In the genomic region with DNA sequence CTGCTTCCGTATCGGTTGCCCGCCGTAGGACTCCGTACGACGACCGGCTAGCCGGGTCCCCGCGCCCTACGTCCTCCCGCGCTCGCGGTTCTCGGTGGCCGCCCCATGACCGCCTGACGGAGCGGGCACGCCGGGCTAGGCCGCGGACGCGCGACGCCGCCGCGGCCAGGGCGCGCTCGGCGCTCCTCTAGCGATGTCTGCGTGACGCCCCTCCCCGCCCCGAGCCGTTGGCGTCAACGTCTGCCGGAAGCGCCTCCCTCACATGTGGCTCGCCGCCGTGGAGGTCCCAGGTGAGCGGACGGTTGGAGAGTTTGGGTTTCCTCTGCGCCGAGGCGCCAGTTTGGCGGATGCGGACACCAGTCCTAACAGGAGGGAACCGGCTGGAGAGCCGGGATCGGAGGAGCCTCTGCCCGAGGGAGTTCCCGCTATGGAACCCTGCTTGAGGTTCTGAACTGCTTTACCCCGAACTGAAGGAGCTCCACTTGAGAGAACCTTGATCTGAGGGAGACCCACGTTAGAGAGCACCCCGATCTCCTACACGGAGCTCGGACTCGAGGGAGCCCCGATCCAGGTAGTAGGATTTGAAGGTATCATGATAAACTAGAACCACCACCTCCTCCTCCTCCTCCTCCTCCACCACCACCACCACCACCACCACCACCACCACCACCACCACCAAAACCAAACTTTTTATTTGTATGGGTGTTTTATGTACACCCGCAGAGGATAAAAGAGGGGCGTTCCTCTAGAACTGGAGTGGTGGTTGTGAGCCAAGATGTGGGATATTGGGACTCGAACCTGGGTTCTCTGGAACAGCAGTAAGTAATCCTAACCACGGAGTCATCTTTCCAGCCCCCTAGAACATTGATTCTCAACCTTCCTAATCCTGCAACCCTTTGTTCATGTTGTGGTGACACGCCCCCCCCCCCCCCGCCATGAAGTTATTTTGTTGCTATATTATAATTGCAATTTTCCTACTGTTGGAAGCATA, we compare ENCODE assay signal across 8 mouse cellular contexts. TPM values are rescaled to one million over a fixed set of nuclear protein-coding genes. Genes with fewer than 3 reads are reported as not detected.
DNase-seq lines count a peak whose midpoint lies in the region; ATAC-seq and TF ChIP-seq lines count a peak whose summit lies in the region.

A gene (minus strand): TSS at position 161 of the 991 bp plus-strand sequence.
A gene (plus strand): TSS at position 272 of the 991 bp plus-strand sequence.

- H3K36me3 ChIP-seq in CH12.LX (replicated peaks in 1 of 2; ENCODE audit: control insufficient read depth in 1 of 2, insufficient read depth in 1 of 2, low read length in 1 of 2) = peaks cover 12 to 49% of the 10 kb centered on the region in 2 experiments
- peaks cover 36% of the 10 kb centered on the region for H3K36me3 ChIP-seq in forebrain, embryonic 10.5 days (replicated peaks)
- peaks cover 9% of the 10 kb centered on the region for H3K36me3 ChIP-seq in heart, embryonic 15.5 days
- H3K36me3 ChIP-seq in liver, embryonic 13.5 days = peaks cover 31% of the 10 kb centered on the region
- peaks cover 4% of the 10 kb centered on the region for H3K36me3 ChIP-seq in stomach, embryonic 14.5 days (ENCODE audit: control insufficient read depth, insufficient read depth, low read length)

- DNase-seq in CH12.LX (ENCODE audit: extremely low read depth) = peak; percentile 88
- peak; percentile 70 for DNase-seq in c-Kit-positive CD71-negative TER-119-negative erythroid progenitor cells, embryonic 14.5 days (ENCODE audit: low read depth)
- peak; percentile 90 for DNase-seq in forebrain, embryonic 10.5 days (ENCODE audit: extremely low spot score, low spot score)
- peak; percentile 96 for DNase-seq in kidney, postnatal 14 days
- DNase-seq in liver, embryonic 13.5 days = peak; percentile 89
- peak; percentile 87 to 90 for DNase-seq in natural killer cell, adult 2 months (ENCODE audit: low spot score in 2 of 2)

- H3K79me2 ChIP-seq in CH12.LX (replicated peaks; ENCODE audit: control insufficient read depth, extremely low read depth, insufficient read depth, poor library complexity, severe bottlenecking) = peaks cover 59% of the 10 kb centered on the region

- peak within 1 kb of the TSS; percentile 78 for H3K27ac ChIP-seq in CH12.LX (ENCODE audit: insufficient read depth, low read depth)
- peak within 1 kb of the TSS; percentile 98 for H3K27ac ChIP-seq in forebrain, embryonic 10.5 days
- peak within 1 kb of the TSS; percentile 88 for H3K27ac ChIP-seq in heart, embryonic 15.5 days
- peak within 1 kb of the TSS; percentile 89 for H3K27ac ChIP-seq in liver, embryonic 13.5 days
- H3K27ac ChIP-seq in stomach, embryonic 14.5 days (ENCODE audit: low read length) = peak within 1 kb of the TSS; percentile 88

- H3K9ac ChIP-seq in CH12.LX (ENCODE audit: insufficient read depth, low read depth) = peak within 1 kb of the TSS; percentile 91
- peak within 1 kb of the TSS; percentile 69 for H3K9ac ChIP-seq in heart, embryonic 15.5 days
- peak within 1 kb of the TSS; percentile 93 for H3K9ac ChIP-seq in liver, embryonic 13.5 days
- peak within 1 kb of the TSS; percentile 87 for H3K9ac ChIP-seq in stomach, embryonic 14.5 days (replicated peaks; ENCODE audit: low read depth, low read length)

- TF ChIP-seq CTCF in CH12.LX (conservative IDR thresholded peaks at IDR 0.05 in 1 of 2, IDR thresholded peaks at IDR 0.05 in 1 of 2; ENCODE audit: low read depth in 2 of 2, low read length in 2 of 2) = no peak

- WGBS in forebrain, embryonic 10.5 days = under 1% methylated on average over 74 of the region's 74 CpGs
- WGBS in heart, embryonic 15.5 days = 1% methylated on average over 73 of the region's 74 CpGs
- under 1% methylated on average over 71 of the region's 74 CpGs for WGBS in liver, embryonic 13.5 days (ENCODE audit: insufficient replicate concordance)
- WGBS in stomach, embryonic 14.5 days = under 1% methylated on average over 57 of the region's 74 CpGs

- TF ChIP-seq EP300 in CH12.LX (IDR thresholded peaks at IDR 0.05; ENCODE audit: low read length) = no peak

- peak; percentile 90 for ATAC-seq in heart, embryonic 15.5 days (replicated peaks; ENCODE audit: insufficient number of reproducible peaks, insufficient read depth, low FRiP score, low read depth)
- ATAC-seq in liver, embryonic 13.5 days (ENCODE audit: low read depth) = peak; percentile 82
- peak; percentile 92 for ATAC-seq in stomach, embryonic 14.5 days (ENCODE audit: insufficient number of reproducible peaks, insufficient read depth, low FRiP score, low read depth)

- peaks cover 7 to 51% of the 10 kb centered on the region in 2 experiments; a peak in 3 of 4 replicates for H3K4me1 ChIP-seq in CH12.LX (ENCODE audit: control insufficient read depth in 1 of 2, insufficient read depth in 2 of 2)
- H3K4me1 ChIP-seq in forebrain, embryonic 10.5 days = peaks cover 40% of the 10 kb centered on the region
- H3K4me1 ChIP-seq in heart, embryonic 15.5 days (replicated peaks) = peaks cover 29% of the 10 kb centered on the region
- H3K4me1 ChIP-seq in liver, embryonic 13.5 days (replicated peaks) = peaks cover 55% of the 10 kb centered on the region
- peaks cover 19% of the 10 kb centered on the region for H3K4me1 ChIP-seq in stomach, embryonic 14.5 days (ENCODE audit: control insufficient read depth, insufficient read depth, low read length)

- in situ Hi-C loops in CH12.LX (cut with MboI; ENCODE audit: low pct_ligation_motif_present, low pct_unique_long_range_greater_than_20kb, low sequenced_read_pairs) = no loop called here

- no peaks in the 10 kb centered on the region for H3K27me3 ChIP-seq in CH12.LX (replicated peaks)
- H3K27me3 ChIP-seq in forebrain, embryonic 10.5 days (ENCODE audit: poor library complexity, severe bottlenecking) = no peaks in the 10 kb centered on the region
- no peaks in the 10 kb centered on the region for H3K27me3 ChIP-seq in heart, embryonic 15.5 days
- no peaks in the 10 kb centered on the region for H3K27me3 ChIP-seq in liver, embryonic 13.5 days
- H3K27me3 ChIP-seq in stomach, embryonic 14.5 days (ENCODE audit: control insufficient read depth, insufficient read depth, low read length) = no peaks in the 10 kb centered on the region

- peak within 1 kb of the TSS; percentile 94 for H3K4me2 ChIP-seq in CH12.LX (ENCODE audit: insufficient read depth, low read depth, poor library complexity, severe bottlenecking)
- peak within 1 kb of the TSS; percentile 80 for H3K4me2 ChIP-seq in heart, embryonic 15.5 days
- H3K4me2 ChIP-seq in liver, embryonic 13.5 days = peak within 1 kb of the TSS; percentile 89
- H3K4me2 ChIP-seq in stomach, embryonic 14.5 days (replicated peaks; ENCODE audit: low read depth, low read length) = peak within 1 kb of the TSS; percentile 79

- no peak for TF ChIP-seq RAD21 in CH12.LX (IDR thresholded peaks at IDR 0.05; ENCODE audit: low read depth, low read length)

- H3K9me3 ChIP-seq in CH12.LX (replicated peaks; ENCODE audit: low read length) = no peaks in the 10 kb centered on the region
- H3K9me3 ChIP-seq in forebrain, embryonic 10.5 days = no peaks in the 10 kb centered on the region
- no peaks in the 10 kb centered on the region for H3K9me3 ChIP-seq in heart, embryonic 15.5 days (replicated peaks)
- no peaks in the 10 kb centered on the region for H3K9me3 ChIP-seq in liver, embryonic 13.5 days (replicated peaks)
- H3K9me3 ChIP-seq in stomach, embryonic 14.5 days (ENCODE audit: control insufficient read depth, low read depth, low read length) = no peaks in the 10 kb centered on the region

- dilution Hi-C loops in CH12.LX (cut with MboI; ENCODE audit: extremely low pct_ligation_motif_present, extremely low pct_unique_long_range_greater_than_20kb, low sequenced_read_pairs) = no loop called here

- TF ChIP-seq POLR2A in CH12.LX (IDR thresholded peaks at IDR 0.05; ENCODE audit: low read depth, low read length) = peak; percentile 85

- peak within 1 kb of the TSS; percentile 74 to 97 (median 91) for H3K4me3 ChIP-seq in CH12.LX (replicated peaks in 1 of 3; ENCODE audit: low read depth in 2 of 3, low read length in 2 of 3, poor library complexity in 1 of 3)
- peak within 1 kb of the TSS; percentile 87 for H3K4me3 ChIP-seq in forebrain, embryonic 10.5 days
- H3K4me3 ChIP-seq in heart, embryonic 15.5 days = peak within 1 kb of the TSS; percentile 65
- peak within 1 kb of the TSS; percentile 88 for H3K4me3 ChIP-seq in liver, embryonic 13.5 days (replicated peaks)
- H3K4me3 ChIP-seq in stomach, embryonic 14.5 days (ENCODE audit: low read depth, low read length) = peak within 1 kb of the TSS; percentile 86

TF ChIP-seq in CH12.LX, 34 proteins besides CTCF, POLR2A, EP300 and RAD21 (continues in another document):
- TF ChIP-seq ELF1 (IDR thresholded peaks at IDR 0.05; ENCODE audit: low read depth, low read length) (peak; percentile 92), CHD1 (IDR thresholded peaks at IDR 0.05; ENCODE audit: low read depth, low read length) (no peak), MAFK (IDR thresholded peaks at IDR 0.05; ENCODE audit: insufficient replicate concordance, low read length) (no peak), MAX (IDR thresholded peaks at IDR 0.05; ENCODE audit: low read length) (peak; percentile 93), RCOR1 (conservative IDR thresholded peaks at IDR 0.05; ENCODE audit: low read depth, low read length) (no peak), ZNF384 (IDR thresholded peaks at IDR 0.05; ENCODE audit: low read depth, low read length) (no peak), SIN3A (IDR thresholded peaks at IDR 0.05; ENCODE audit: low read length) (peak; percentile 99), USF1 (IDR thresholded peaks at IDR 0.05; ENCODE audit: low read depth, low read length) (peak; percentile 19; the same call in 1 of the 2 replicates), JUN (IDR thresholded peaks at IDR 0.05; ENCODE audit: insufficient read depth, low read depth, low read length) (no peak)

RNA-seq across cellular contexts. Expression of the first gene that starts in this region (rescaled TPM):
- 54.2 and 62.2 TPM in 2 replicates for total RNA-seq in CH12.LX (2012; rRNA removed)
- 68.1 and 75.8 TPM in 2 replicates for total RNA-seq in CH12.LX (2014; rRNA removed)
- polyA plus RNA-seq in CH12.LX (2012; ENCODE audit: insufficient read length, low read depth) = 53.9 and 63.0 TPM in 2 replicates
- 47.6 and 48.8 TPM in 2 replicates for polyA plus RNA-seq in forebrain, embryonic 10.5 days (2016; fragmentation: Nextera tagmentation; extraction: Ambion mirVana)
- 20.3 and 28.9 TPM in 2 replicates for polyA plus RNA-seq in heart, embryonic 15.5 days (2015; fragmentation: Nextera tagmentation; extraction: Ambion mirVana)
- 28.6 and 29.9 TPM in 2 replicates for polyA plus RNA-seq in liver, embryonic 13.5 days (2015; fragmentation: Nextera tagmentation; extraction: Ambion mirVana)
- 43.8 and 50.4 TPM in 2 replicates for polyA plus RNA-seq in stomach, embryonic 14.5 days (2014; fragmentation: Nextera tagmentation; extraction: Ambion mirVana)

RNA-seq across cellular contexts. Expression of the second gene that starts in this region (rescaled TPM):
- 26.4 and 33.7 TPM in 2 replicates for total RNA-seq in CH12.LX (2012; rRNA removed)
- total RNA-seq in CH12.LX (2014; rRNA removed) = 32.4 and 33.9 TPM in 2 replicates
- 22.7 and 27.9 TPM in 2 replicates for polyA plus RNA-seq in CH12.LX (2012; ENCODE audit: insufficient read length, low read depth)
- 8.8 and 9.0 TPM in 2 replicates for polyA plus RNA-seq in forebrain, embryonic 10.5 days (2016; fragmentation: Nextera tagmentation; extraction: Ambion mirVana)
- 2.3 and 3.5 TPM in 2 replicates for polyA plus RNA-seq in heart, embryonic 15.5 days (2015; fragmentation: Nextera tagmentation; extraction: Ambion mirVana)
- polyA plus RNA-seq in liver, embryonic 13.5 days (2015; fragmentation: Nextera tagmentation; extraction: Ambion mirVana) = 2.5 and 4.0 TPM in 2 replicates
- 7.3 and 8.0 TPM in 2 replicates for polyA plus RNA-seq in stomach, embryonic 14.5 days (2014; fragmentation: Nextera tagmentation; extraction: Ambion mirVana)

Comparison
In these comparisons a context has a peak if more than half of its experiments do, and no peak if none do; other contexts are left out.
1. Peak in every context shown above with its lines: DNase-seq, ATAC-seq, H3K4me3 ChIP-seq and H3K27ac ChIP-seq.